Mouse (Mus musculus) lung, postnatal 0 days (tissue): Measurements from ENCODE around the gene Smim20.

Experiments used
- CTCF ChIP-seq: IDR thresholded peaks from 2 replicates; pipeline ENCODE4 v1.5.1; 2016; ENCODE audit warnings: antibody characterized with exemption, mild to moderate bottlenecking
- EP300 ChIP-seq: IDR thresholded peaks from 2 replicates; pipeline ENCODE4 v1.6.1; 2016; ENCODE audit warnings: antibody characterized with exemption, mild to moderate bottlenecking, control low read depth

DNA sequence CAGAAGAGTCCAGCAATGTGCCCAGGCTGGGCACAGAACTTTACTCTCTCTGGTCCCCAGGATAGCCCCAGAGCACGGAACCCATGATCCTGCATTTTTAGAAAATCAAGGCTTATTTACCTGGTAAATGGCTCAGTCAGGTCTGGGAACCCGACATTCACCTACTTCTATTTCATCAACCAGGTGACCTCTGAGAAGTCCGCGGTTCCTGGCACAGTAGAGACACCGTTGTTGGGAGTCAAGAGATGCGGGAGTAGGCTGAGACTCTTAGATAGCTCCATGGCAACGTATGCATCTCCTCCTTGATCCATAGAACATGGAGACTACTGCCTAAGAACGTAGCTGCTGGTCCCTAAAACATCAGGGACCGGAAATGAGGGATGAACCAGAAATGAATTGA lies 55.0 kb downstream of the Smim20 start:
- TF ChIP-seq CTCF (no peak), EP300 (no peak)
